Mouse (Mus musculus): ENCODE measurements around the gene Ap1b1. TPM values are rescaled to one million over a fixed set of nuclear protein-coding genes. Genes with fewer than 3 reads are reported as not detected.

Gene Ap1b1
- total RNA-seq (2022) = 10 to 100 TPM; 67.4 to 83.9 (median 73.4) TPM

DNA sequence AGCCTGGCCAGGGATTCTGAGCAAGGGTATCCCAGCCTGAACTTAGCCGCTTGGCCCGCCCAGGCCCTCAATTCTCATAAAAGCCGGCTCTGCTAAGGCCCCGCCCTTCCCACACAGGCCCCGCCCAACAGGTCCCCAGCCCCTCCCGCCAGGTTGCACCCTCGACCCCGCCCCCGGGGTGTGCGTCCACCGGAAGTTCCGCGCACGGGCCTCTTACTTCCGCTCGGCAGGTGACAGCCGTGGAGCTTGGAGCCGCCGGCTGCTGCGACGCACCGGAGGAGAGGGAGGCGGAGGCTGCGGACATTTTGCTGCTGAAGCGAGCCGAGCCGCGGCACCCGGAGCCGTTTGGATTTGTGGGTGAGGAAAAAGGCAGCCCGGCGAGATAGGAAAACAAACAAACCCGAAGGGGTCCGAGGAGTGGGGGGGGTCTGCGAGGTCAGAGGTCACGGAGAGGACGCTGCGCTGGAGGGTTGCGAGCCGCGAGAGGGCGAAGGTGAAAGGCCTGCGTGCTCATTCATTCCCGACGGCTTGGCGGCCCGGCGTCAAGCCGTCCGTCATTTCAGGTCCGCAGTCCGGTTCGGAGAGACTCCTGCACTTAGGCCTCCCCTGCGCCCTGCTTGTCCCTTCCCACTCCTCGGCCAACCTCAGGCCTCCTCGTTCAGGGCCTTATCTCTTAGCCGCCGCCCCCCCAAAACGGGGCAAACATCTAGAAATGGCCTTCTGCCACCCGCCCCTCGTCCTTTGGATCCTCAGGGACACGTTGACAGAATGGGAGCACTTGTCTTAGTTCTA lies at the start of gene Ap1b1:
Gene Ap1b1 (plus strand): TSS at position 130 of the 792 bp plus-strand sequence.
- DNase-seq = peak; percentile 88

DNA sequence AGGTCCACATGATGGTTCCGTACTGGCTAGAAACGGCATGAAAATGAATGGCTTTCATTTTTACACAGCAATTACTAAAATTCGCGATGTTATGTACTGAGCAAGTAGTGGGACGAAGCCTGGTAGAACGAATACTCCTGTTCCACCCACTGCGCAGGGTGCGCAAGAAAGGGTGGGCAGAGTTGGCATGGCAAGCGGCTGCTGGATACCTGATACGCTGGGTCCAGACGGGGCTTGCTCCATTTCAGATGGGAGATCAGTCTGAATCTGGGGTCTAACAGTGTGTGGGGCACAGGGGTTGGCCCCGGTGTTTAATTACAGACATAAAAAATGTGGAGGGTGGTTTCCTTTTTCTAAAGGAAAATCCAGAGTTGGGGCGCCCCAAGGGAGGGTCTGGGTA lies 40.1 kb upstream of the Ap1b1 start:
- DNase-seq = no peak

DNA sequence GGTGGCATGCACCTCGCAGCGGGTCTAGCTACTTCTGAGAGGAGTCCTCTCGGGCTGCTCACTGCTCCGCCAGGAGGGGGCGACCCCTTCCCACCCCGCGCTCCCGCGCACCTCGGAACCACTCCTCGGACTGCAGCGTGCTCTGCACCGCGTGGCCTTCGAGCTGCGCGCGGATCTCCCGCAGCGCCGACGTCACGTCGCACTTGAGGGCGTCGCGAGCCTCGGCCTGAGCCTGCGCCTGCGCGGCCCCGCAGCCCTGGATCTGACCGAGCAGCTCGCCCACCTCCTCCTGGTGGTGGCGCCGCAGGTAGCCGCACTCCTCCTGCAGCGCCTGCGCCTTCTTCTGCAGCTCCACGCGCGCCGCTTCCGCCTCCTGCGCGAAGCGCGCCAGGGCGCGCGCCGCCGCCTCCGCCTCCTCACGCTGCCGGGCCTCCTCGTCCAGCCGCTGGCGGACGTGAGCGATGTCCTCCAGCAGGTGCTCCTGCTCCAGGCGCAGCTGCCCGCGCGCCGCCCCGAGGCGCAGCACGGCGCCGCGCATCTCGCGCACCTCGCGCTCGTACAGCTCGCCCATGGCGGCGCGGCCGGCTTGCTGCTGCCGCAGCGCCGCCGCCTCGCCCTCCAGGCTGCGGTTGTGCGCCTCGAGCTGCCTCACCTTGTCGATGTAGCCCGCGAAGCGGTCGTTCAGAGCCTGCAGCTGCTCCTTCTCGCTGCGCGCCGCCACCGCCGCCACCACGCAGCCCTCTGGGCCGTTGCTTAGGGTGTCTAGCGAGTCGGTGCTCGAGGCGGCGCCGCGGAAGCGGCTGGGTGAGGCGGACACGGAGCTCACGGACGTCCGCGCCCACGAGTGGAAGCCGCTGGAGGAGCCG lies 39.4 kb upstream of the Ap1b1 start:
- no peak for DNase-seq

- no peak for DNase-seq
Observed at GRCm38 (mm10) chr11:4947813-4948174, 38.8 kb upstream of the Ap1b1 start, which contains the start of gene Nefh. Gene Nefh (minus strand): TSS chr11:4948064.

GRCm38 (mm10) chr11:4948792-4949191 lies 37.8 kb upstream of the Ap1b1 start:
- DNase-seq = no peak

- no peak for DNase-seq
Observed at GRCm38 (mm10) chr11:4949256-4950044, 37.2 kb upstream of the Ap1b1 start.

DNA sequence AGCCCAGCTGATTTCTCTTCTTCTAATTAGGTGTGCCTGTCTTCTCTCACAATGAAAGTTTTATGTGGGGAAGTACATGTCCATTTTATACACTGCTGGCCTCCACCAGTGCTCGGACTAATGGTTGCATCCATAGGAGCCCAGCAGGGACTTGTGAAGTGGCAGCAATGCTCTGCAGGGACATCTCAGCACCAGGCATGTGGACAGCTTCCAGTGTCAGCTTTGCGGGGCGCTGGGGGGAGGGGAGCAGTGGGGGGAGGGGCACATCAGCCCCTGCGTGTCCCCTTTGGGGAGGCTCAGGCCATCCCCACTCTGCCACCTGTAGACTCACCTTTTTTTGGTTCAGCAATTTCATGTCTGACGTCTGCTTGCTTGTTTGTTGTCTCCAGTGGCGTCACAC lies 33.2 kb upstream of the Ap1b1 start:
- no peak for DNase-seq

DNA sequence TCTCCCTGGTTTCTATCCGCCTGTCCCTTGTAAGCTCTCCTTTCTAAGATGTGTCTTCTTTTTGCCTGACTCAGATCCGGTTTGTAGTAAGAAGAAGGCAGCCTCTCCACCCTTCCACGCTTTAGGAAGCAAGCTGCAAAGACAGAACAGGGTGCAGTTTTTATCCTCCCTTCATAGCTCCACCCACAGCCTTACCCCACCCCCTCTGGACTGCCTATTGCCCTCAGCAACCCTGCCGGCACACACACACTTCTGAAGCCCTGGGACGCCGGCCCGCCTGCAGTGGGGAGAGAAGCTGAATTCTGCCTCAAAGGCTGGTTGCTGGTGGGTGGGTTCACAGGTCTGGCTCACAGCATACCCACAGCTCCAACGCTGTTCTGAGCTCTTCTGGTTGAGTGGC lies 32.7 kb upstream of the Ap1b1 start:
- no peak for DNase-seq

DNA sequence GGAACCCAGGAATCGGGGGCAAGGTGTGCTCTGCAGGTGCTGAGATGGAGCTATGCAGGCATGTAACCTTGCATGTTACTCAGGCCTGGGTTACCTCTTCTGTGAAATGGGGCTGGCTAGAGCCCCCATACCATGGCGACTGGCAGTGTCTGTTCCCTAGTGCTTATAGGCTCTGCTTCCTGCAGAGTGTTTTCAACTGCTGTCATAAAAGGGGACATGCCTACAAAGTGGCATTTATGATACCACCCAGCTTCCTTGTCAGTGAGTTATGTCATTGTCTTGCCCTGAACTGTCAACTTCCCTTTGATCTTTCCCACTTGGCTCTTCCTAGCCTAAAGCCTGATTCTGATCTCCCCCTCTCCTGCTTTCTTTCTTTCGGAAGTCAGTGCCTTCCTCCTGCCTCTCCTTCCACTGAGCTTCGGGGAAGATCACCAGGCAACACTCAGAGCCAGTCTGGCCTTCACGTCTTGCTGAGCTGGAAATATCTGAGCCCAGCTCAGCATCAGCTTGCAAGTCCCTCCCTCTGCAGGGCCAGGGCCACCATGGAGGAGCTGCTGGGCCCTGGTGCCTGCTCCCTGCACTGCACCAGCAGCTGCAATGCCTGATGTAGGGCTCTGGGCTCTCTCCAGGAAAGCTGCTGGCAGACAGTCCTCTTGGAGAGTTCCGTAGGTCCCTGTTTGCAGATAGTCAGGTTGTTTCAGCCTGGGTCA lies 23.4 kb upstream of the Ap1b1 start:
- no peak for DNase-seq

DNA sequence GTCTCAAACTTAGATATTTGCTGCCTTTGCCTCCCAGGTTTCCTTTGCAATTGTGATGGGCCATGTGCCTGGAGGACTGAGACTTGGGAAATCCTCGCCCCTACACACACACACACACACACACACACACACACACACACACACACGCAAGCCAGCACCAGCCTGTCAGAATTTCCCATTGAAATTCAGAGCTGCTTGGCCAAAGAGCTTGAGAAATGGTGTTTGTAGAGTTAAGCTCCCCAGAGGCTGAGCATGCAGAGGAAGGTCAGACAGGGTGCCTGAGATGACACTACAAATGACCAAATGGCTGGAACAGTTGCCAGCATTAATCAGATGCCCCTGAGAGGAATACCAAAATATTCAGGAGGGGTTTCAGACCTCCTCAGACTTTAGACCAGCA lies 20.3 kb upstream of the Ap1b1 start:
- no peak for DNase-seq

DNA sequence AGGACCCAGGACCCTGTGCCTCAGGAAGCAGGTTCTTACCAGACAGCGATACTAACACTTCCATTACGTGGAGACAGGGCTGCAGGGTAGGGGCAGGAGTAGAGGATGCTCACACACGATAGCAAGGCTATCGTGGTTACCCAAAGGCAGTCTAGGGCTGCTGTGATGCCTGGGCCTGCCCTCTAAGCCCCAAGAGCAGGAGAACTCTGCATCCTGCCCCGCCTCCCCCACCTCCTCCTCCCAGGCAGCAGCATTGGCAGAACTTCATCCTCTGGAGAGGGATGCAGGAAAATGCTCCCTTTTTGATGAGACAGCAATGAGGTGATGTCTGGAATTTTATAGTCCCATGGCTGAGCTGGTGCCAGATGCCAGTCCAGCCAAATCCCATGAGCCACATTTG lies 19.7 kb upstream of the Ap1b1 start:
- DNase-seq = no peak

- DNase-seq = no peak
Observed at GRCm38 (mm10) chr11:4967549-4967948, 19.1 kb upstream of the Ap1b1 start.

DNA sequence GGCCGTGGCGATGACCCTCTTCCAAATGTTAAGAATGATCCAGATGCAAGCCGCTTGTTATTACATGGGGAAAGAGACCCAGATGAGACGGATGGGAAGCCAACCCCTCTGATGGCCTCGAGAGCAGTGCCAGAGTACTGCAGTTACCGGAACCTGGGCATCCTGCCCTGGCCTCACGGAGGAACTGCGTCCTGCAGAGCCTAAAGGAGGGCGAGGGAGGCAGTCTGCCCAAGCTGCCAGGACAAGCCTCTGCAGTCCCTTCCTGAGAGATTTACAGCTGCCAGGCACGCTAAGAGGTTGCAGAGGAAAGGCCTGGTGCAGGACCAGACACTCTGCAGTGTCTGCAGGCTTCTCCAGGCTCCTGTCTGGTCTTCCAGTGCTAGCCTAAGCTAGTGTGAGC lies 18.2 kb upstream of the Ap1b1 start:
- no peak for DNase-seq

GRCm38 (mm10) chr11:4972967-4973870 lies 13.4 kb upstream of the Ap1b1 start:
- no peak for DNase-seq

GRCm38 (mm10) chr11:4973871-4974256 lies 12.8 kb upstream of the Ap1b1 start:
- no peak for DNase-seq

DNA sequence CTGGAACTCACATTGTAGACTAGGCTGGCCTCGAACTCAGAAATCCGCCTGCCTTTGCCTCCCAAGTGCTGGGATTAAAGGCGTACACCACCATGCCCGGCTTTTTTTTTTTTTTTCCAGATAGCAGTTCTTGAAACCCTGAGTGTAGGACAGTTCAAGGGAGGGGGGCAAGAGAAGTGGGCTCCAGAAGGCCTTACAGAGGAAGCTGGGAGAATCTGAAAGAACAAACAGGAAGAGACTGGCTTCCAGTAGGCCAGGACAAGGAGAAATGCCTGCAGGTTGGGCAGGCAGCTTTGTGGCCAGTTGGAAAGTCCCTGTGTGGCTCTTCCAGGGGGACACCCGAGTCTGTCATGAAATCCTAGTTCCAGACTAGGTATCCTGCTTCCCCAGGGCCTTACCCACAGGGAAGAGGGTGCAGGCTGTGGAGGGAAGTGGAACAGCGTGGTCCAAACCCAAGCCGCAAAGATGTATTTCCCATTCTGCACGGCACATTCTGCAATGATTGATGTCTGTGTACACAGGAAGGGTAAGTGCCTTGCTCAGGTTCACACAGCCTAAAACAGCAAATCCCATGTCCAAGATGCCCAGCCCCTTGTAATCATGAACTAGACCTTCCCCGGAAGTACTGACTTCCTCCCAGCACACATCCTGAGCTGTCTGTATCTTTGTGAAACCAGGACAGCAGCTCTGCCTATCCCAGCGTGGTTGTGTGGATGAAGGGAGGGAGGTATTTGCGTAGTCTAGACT lies 12.1 kb upstream of the Ap1b1 start:
- no peak for DNase-seq

DNA sequence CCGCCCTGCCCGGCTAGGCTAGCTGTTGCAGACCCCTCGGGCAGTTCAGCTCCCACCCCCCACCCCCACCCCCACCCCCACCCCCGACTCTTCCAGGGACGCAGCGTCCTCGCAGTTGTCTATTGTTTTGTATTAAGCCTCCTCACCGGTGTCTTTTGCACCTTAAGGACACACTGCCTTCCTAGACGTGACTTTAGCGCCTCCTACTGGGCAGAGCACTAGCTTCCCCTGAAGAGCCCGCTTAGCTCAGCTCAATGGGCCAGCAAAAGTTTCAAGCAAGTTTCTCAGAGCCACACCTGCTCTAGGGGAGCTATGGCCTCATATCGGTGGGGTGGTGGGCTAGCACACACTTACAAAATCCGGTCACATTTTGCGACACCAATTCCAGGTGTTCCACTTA lies 11.0 kb upstream of the Ap1b1 start:
- DNase-seq = peak; percentile 54

- DNase-seq = no peak
Observed at GRCm38 (mm10) chr11:4983010-4983409, 3.6 kb upstream of the Ap1b1 start.

DNA sequence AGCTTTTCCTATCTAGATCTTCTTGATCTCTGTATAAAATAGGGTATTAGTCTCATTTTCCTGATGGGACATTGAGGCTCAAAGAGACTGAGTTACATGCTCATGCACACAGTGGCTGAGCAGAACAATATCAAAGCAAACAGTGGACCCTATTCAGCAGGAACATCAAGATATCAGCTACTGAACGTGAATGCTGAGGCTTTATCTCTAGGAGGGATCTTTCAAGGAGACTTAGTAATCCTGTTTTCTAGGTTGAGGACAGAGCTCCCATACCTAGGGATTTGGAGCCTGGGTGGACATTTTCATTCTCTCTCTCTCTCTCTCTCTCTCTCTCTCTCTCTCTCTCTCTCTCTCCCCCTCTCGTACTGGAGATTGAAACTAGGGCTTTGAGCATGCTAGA lies 3.1 kb upstream of the Ap1b1 start:
- DNase-seq = no peak

DNA sequence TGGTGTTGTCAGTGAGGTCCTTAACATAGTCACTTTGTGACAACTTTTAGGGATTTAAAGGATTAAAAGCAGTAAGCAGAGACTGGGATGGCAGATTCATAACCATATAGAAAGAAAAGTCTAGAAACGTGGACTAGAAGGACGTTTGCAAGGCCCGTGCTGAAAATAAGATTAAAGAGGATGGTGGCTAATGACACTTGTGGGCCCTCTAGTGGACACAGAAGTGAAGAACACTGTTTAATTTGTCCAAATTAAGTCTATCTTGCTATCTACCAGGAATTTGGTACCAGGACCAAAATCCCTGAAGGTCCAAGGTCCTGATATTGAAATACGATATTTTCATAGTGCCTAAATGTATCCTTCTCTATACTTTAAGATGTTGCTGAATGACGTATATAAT lies 2.4 kb upstream of the Ap1b1 start:
- no peak for DNase-seq
